In genomic region chr7:45058607-45059571, GRCm38 (mm10) we compare ENCODE assay signal across 11 mouse cellular contexts. TPM values are rescaled to one million over a fixed set of nuclear protein-coding genes. Genes with fewer than 3 reads are reported as not detected.
DNase-seq lines count a peak whose midpoint lies in the region; ATAC-seq and TF ChIP-seq lines count a peak whose summit lies in the region.
"Had no signal": no experiment of that assay in that cellular context is flagged by ENCODE, and none has a peak within 500 bp of the region (broad histone marks: within the 10 kb centered on the region; RNA-seq: fewer than 3 reads in every experiment).

No protein-coding gene starts in this region.

- peaks cover 19% of the 10 kb centered on the region for H3K4me1 ChIP-seq in embryonic facial prominence, embryonic 12.5 days
- peaks cover 42% of the 10 kb centered on the region for H3K4me1 ChIP-seq in hindbrain, embryonic 13.5 days (replicated peaks)
- peaks cover 33% of the 10 kb centered on the region for H3K4me1 ChIP-seq in neural tube, embryonic 13.5 days (replicated peaks)

- peak overlapping the region; percentile 10; the same call in 1 of the 2 replicates for H3K9ac ChIP-seq in embryonic facial prominence, embryonic 12.5 days
- H3K9ac ChIP-seq in hindbrain, embryonic 13.5 days, result peak overlapping the region; percentile 6; the same call in 1 of the 2 replicates
- H3K9ac ChIP-seq in neural tube, embryonic 13.5 days, result peak overlapping the region; percentile 43; the same call in 1 of the 2 replicates
- H3K9ac ChIP-seq: heart, embryonic 12.5 days had no signal

- H3K36me3 ChIP-seq in embryonic facial prominence, embryonic 12.5 days, result no peaks in the 10 kb centered on the region
- H3K36me3 ChIP-seq in hindbrain, embryonic 13.5 days, result no peaks in the 10 kb centered on the region
- H3K36me3 ChIP-seq in neural tube, embryonic 13.5 days, result no peaks in the 10 kb centered on the region
- H3K36me3 ChIP-seq: heart, embryonic 12.5 days had no signal

- 76% methylated on average over 10 of the region's 10 CpGs for WGBS in embryonic facial prominence, embryonic 12.5 days
- WGBS in hindbrain, embryonic 13.5 days, result 80% methylated on average over 10 of the region's 10 CpGs
- WGBS in neural tube, embryonic 13.5 days, result 79% methylated on average over 10 of the region's 10 CpGs

- H3K27me3 ChIP-seq in embryonic facial prominence, embryonic 12.5 days, result no peaks in the 10 kb centered on the region
- no peaks in the 10 kb centered on the region for H3K27me3 ChIP-seq in hindbrain, embryonic 13.5 days
- H3K27me3 ChIP-seq in neural tube, embryonic 13.5 days, result no peaks in the 10 kb centered on the region
- H3K27me3 ChIP-seq: heart, embryonic 12.5 days; megakaryocyte, embryonic 14.5 days had no signal

- ATAC-seq in embryonic facial prominence, embryonic 12.5 days (ENCODE audit: insufficient number of reproducible peaks, insufficient read depth, low FRiP score, low TSS enrichment), result no peak
- peak; percentile 6; the same call in 1 of the 2 replicates for ATAC-seq in hindbrain, embryonic 13.5 days (ENCODE audit: low FRiP score)
- ATAC-seq in neural tube, embryonic 13.5 days (ENCODE audit: low read depth), result no peak

- intact Hi-C loops in left cerebral cortex, postnatal 4 days (cut with DNase I), result no loop called here
- intact Hi-C loops in gastrocnemius, adult 2 months (cut with DNase I), result no loop called here

- H3K4me3 ChIP-seq in embryonic facial prominence, embryonic 12.5 days, result no peak overlapping the region
- H3K4me3 ChIP-seq in hindbrain, embryonic 13.5 days, result no peak overlapping the region
- no peak overlapping the region for H3K4me3 ChIP-seq in neural tube, embryonic 13.5 days
- H3K4me3 ChIP-seq in gastrocnemius, adult 2 months, result no peak overlapping the region
- H3K4me3 ChIP-seq: heart, embryonic 12.5 days; megakaryocyte, embryonic 14.5 days had no signal

- H3K27ac ChIP-seq in embryonic facial prominence, embryonic 12.5 days, result peak overlapping the region; percentile 50; the same call in 1 of the 2 replicates
- peak overlapping the region; percentile 79 for H3K27ac ChIP-seq in hindbrain, embryonic 13.5 days
- peak overlapping the region; percentile 67 for H3K27ac ChIP-seq in neural tube, embryonic 13.5 days (replicated peaks)
- no peak overlapping the region for H3K27ac ChIP-seq in gastrocnemius, adult 2 months

- TF ChIP-seq CTCF in gastrocnemius, adult 2 months (IDR thresholded peaks at IDR 0.05), result no peak

- H3K4me2 ChIP-seq in embryonic facial prominence, embryonic 12.5 days (replicated peaks), result no peak overlapping the region
- no peak overlapping the region for H3K4me2 ChIP-seq in hindbrain, embryonic 13.5 days
- no peak overlapping the region for H3K4me2 ChIP-seq in neural tube, embryonic 13.5 days
- H3K4me2 ChIP-seq: heart, embryonic 12.5 days had no signal

- H3K9me3 ChIP-seq in embryonic facial prominence, embryonic 12.5 days, result no peaks in the 10 kb centered on the region
- no peaks in the 10 kb centered on the region for H3K9me3 ChIP-seq in hindbrain, embryonic 13.5 days
- H3K9me3 ChIP-seq in neural tube, embryonic 13.5 days, result no peaks in the 10 kb centered on the region
- H3K9me3 ChIP-seq: heart, embryonic 12.5 days; megakaryocyte, embryonic 14.5 days had no signal

- peak; percentile 59 for DNase-seq in left cerebral cortex, postnatal 4 days
- no peak for DNase-seq in left cerebral cortex, adult 18-20 months (ENCODE audit: low spot score in 2 of 2)
- DNase-seq in frontal cortex, postnatal 14 days (ENCODE audit: low spot score in 2 of 2), result no peak
- no peak for DNase-seq in gastrocnemius, adult 2 months
- DNase-seq: adrenal gland, postnatal 10 days; thymus, postnatal 25 days had no signal

RNA-seq across cellular contexts. Expression of gene Nosip, which starts 3.3 kb away (rescaled TPM):
- 10 to 100 TPM; 44.8 to 47.6 TPM for total RNA-seq in left cerebral cortex, postnatal 4 days (2021)
- 10 to 100 TPM; 51.9 to 59.7 TPM for total RNA-seq in left cerebral cortex, adult 18-20 months (2021)
- 63.0 and 64.4 TPM in 2 replicates for polyA plus RNA-seq in embryonic facial prominence, embryonic 12.5 days (2016; fragmentation: Nextera tagmentation; extraction: Ambion mirVana)
- polyA plus RNA-seq in hindbrain, embryonic 13.5 days (2015; fragmentation: Nextera tagmentation; extraction: Ambion mirVana), result 58.0 and 58.5 TPM in 2 replicates
- 58.9 and 65.6 TPM in 2 replicates for polyA plus RNA-seq in neural tube, embryonic 13.5 days (2015; fragmentation: Nextera tagmentation; extraction: Ambion mirVana)
- 10 to 100 TPM; 30.2 to 32.9 TPM for total RNA-seq in gastrocnemius, adult 2 months (2021)

RNA-seq across cellular contexts. Expression of gene Prrg2, which starts 3.6 kb away (rescaled TPM):
- 1 to 10 TPM; 6.2 to 7.2 TPM for total RNA-seq in left cerebral cortex, postnatal 4 days (2021)
- total RNA-seq in left cerebral cortex, adult 18-20 months (2021), result 1 to 10 TPM; 6.2 to 9.2 TPM
- 23.9 and 25.0 TPM in 2 replicates for polyA plus RNA-seq in embryonic facial prominence, embryonic 12.5 days (2016; fragmentation: Nextera tagmentation; extraction: Ambion mirVana)
- 14.8 and 17.1 TPM in 2 replicates for polyA plus RNA-seq in hindbrain, embryonic 13.5 days (2015; fragmentation: Nextera tagmentation; extraction: Ambion mirVana)
- polyA plus RNA-seq in neural tube, embryonic 13.5 days (2015; fragmentation: Nextera tagmentation; extraction: Ambion mirVana), result 16.8 and 17.2 TPM in 2 replicates
- 10 to 100 TPM in 1 of 2 experiments, 1 to 10 TPM in 1; 8.1 to 11.0 TPM for total RNA-seq in gastrocnemius, adult 2 months (2021)

RNA-seq across cellular contexts. Expression of gene Prr12, which starts 6.2 kb away (rescaled TPM):
- 10 to 100 TPM; 77.9 to 80.6 TPM for total RNA-seq in left cerebral cortex, postnatal 4 days (2021)
- total RNA-seq in left cerebral cortex, adult 18-20 months (2021), result 10 to 100 TPM; 63.3 to 67.5 TPM
- polyA plus RNA-seq in embryonic facial prominence, embryonic 12.5 days (2016; fragmentation: Nextera tagmentation; extraction: Ambion mirVana), result 13.7 and 16.8 TPM in 2 replicates
- 13.8 and 14.5 TPM in 2 replicates for polyA plus RNA-seq in hindbrain, embryonic 13.5 days (2015; fragmentation: Nextera tagmentation; extraction: Ambion mirVana)
- polyA plus RNA-seq in neural tube, embryonic 13.5 days (2015; fragmentation: Nextera tagmentation; extraction: Ambion mirVana), result 12.3 and 15.1 TPM in 2 replicates
- 10 to 100 TPM; 12.8 to 16.1 TPM for total RNA-seq in gastrocnemius, adult 2 months (2021)

RNA-seq across cellular contexts. Expression of gene Rcn3, which starts 33.1 kb away (rescaled TPM):
- 10 to 100 TPM; 13.0 to 16.7 TPM for total RNA-seq in left cerebral cortex, postnatal 4 days (2021)
- 1 to 10 TPM; 5.9 to 6.0 TPM for total RNA-seq in left cerebral cortex, adult 18-20 months (2021)
- 302 and 306 TPM in 2 replicates for polyA plus RNA-seq in embryonic facial prominence, embryonic 12.5 days (2016; fragmentation: Nextera tagmentation; extraction: Ambion mirVana)
- 93.8 and 103 TPM in 2 replicates for polyA plus RNA-seq in hindbrain, embryonic 13.5 days (2015; fragmentation: Nextera tagmentation; extraction: Ambion mirVana)
- polyA plus RNA-seq in neural tube, embryonic 13.5 days (2015; fragmentation: Nextera tagmentation; extraction: Ambion mirVana), result 127 and 134 TPM in 2 replicates
- 10 to 100 TPM in 1 of 2 experiments, 1 to 10 TPM in 1; 7.2 to 20.2 TPM for total RNA-seq in gastrocnemius, adult 2 months (2021)

RNA-seq across cellular contexts. Expression of gene Rras, which starts 41.1 kb away (rescaled TPM):
- 1 to 10 TPM; 6.9 to 7.2 TPM for total RNA-seq in left cerebral cortex, postnatal 4 days (2021)
- 10 to 100 TPM; 10.0 to 14.5 TPM for total RNA-seq in left cerebral cortex, adult 18-20 months (2021)
- polyA plus RNA-seq in embryonic facial prominence, embryonic 12.5 days (2016; fragmentation: Nextera tagmentation; extraction: Ambion mirVana), result 23.6 and 26.1 TPM in 2 replicates
- polyA plus RNA-seq in hindbrain, embryonic 13.5 days (2015; fragmentation: Nextera tagmentation; extraction: Ambion mirVana), result 11.5 and 15.4 TPM in 2 replicates
- 15.0 and 16.5 TPM in 2 replicates for polyA plus RNA-seq in neural tube, embryonic 13.5 days (2015; fragmentation: Nextera tagmentation; extraction: Ambion mirVana)
- 10 to 100 TPM; 22.6 to 25.5 TPM for total RNA-seq in gastrocnemius, adult 2 months (2021)
